Mouse (Mus musculus) CH12.LX (cell line): ENCODE results near the gene Rrad.

Source experiments
- CHD2 ChIP-seq: IDR thresholded peaks from 2 replicates; pipeline ENCODE4 v1.6.1; 2011; ENCODE audit warnings: low read length, improper control_type of control experiment
- CTCF ChIP-seq, 2 experiments: IDR thresholded peaks in 1 of 2; conservative IDR thresholded peaks in 1 of 2; 2 replicates each; pipeline ENCODE4 v1.5.1; 2011 to 2012; ENCODE audit warnings: low read depth in 2 of 2, low read length in 2 of 2, improper control_type of control experiment in 1 of 2, inconsistent platforms in 1 of 2, mild to moderate bottlenecking in 1 of 2, moderate library complexity in 1 of 2
- EP300 ChIP-seq: IDR thresholded peaks from 2 replicates; pipeline ENCODE4 v1.6.1; 2011; ENCODE audit warnings: low read length, improper control_type of control experiment
- ETS1 ChIP-seq: conservative IDR thresholded peaks from 2 replicates; pipeline ENCODE4 v1.6.1; 2012; ENCODE audit warnings: low read depth, mild to moderate bottlenecking, inconsistent platforms, low read length, improper control_type of control experiment, moderate library complexity
- HCFC1 ChIP-seq: IDR thresholded peaks from 2 replicates; pipeline ENCODE4 v1.6.1; 2012; ENCODE audit warnings: low read depth, mild to moderate bottlenecking, inconsistent platforms, low read length, improper control_type of control experiment
- MAFK ChIP-seq: IDR thresholded peaks from 2 replicates; pipeline ENCODE4 v1.6.1; 2011; ENCODE audit warnings: low read length, improper control_type of control experiment; ENCODE audit not compliant: insufficient replicate concordance
- MAZ ChIP-seq: IDR thresholded peaks from 2 replicates; pipeline ENCODE4 v1.6.1; 2012; ENCODE audit warnings: low read depth, mild to moderate bottlenecking, inconsistent platforms, low read length, improper control_type of control experiment, moderate library complexity
- POLR2A ChIP-seq: IDR thresholded peaks from 2 replicates; pipeline ENCODE4 v1.6.1; 2011; ENCODE audit warnings: low read depth, mild to moderate bottlenecking, improper control_type of control experiment, low read length
- ZMIZ1 ChIP-seq: IDR thresholded peaks from 2 replicates; pipeline ENCODE4 v1.6.1; 2012; ENCODE audit warnings: low read depth, mild to moderate bottlenecking, inconsistent platforms, low read length, improper control_type of control experiment

GRCm38 (mm10) chr8:104628402-104628801 lies 2.7 kb downstream of the Rrad start:
- TF ChIP-seq CTCF (conservative IDR thresholded peaks at IDR 0.05 in 1 of 2, IDR thresholded peaks at IDR 0.05 in 1 of 2; ENCODE audit: low read depth in 2 of 2, low read length in 2 of 2): no peak
- no peak for TF ChIP-seq CHD2
- TF ChIP-seq HCFC1: no peak
- TF ChIP-seq POLR2A: no peak
- TF ChIP-seq ZMIZ1: no peak
- TF ChIP-seq EP300: no peak
- TF ChIP-seq MAZ: no peak
- TF ChIP-seq ETS1: no peak
- TF ChIP-seq MAFK: no peak
